Mouse (Mus musculus): ENCODE results near the gene Fgf18. TPM values are rescaled to one million over a fixed set of nuclear protein-coding genes. Genes with fewer than 3 reads are reported as not detected.

Fgf18 gene
- polyA plus RNA-seq, 1 experiment from 2014 or later = 3.6 TPM

GRCm38 (mm10) chr11:33162998-33163506 is 15.9 kb upstream of the Fgf18 start, which contains the start of gene Npm1:
Npm1 (minus strand) TSS chr11:33163206.
- Histone ChIP-seq H3K27me3 (0 out of 2 replicates have a peak, but pooled peaks cover 3% of the 10 kb centered on the region), H3K36me3 (peaks cover 28% of the 10 kb centered on the region), H3K4me3 (replicated peaks) (peak within 1 kb of the TSS; percentile 99), H3K27ac (peak within 1 kb of the TSS; percentile 94), H3K9ac (replicated peaks) (peak within 1 kb of the TSS; percentile 98), H3K4me2 (replicated peaks) (peak within 1 kb of the TSS; percentile 85), H3K9me3 (no peaks in the 10 kb centered on the region), H3K4me1 (replicated peaks) (peaks cover 17% of the 10 kb centered on the region)
- ATAC-seq = peak; percentile 97
- 5% methylated on average over 49 of the region's 49 CpGs for WGBS

- Histone ChIP-seq H3K4me2 (replicated peaks) (peak overlapping the region; percentile 85), H3K9me3 (no peaks in the 10 kb centered on the region), H3K4me3 (replicated peaks) (peak overlapping the region; percentile 99), H3K9ac (replicated peaks) (peak overlapping the region; percentile 98), H3K36me3 (peaks cover 34% of the 10 kb centered on the region), H3K4me1 (replicated peaks) (peaks cover 17% of the 10 kb centered on the region), H3K27me3 (0 out of 2 replicates have a peak, but pooled peaks cover 2% of the 10 kb centered on the region), H3K27ac (peak overlapping the region; percentile 91)
- WGBS = 3% methylated on average over 50 of the region's 53 CpGs
- ATAC-seq = peak; percentile 68
Observed at GRCm38 (mm10) chr11:33162211-33162997, 15.2 kb upstream of the Fgf18 start.

DNA sequence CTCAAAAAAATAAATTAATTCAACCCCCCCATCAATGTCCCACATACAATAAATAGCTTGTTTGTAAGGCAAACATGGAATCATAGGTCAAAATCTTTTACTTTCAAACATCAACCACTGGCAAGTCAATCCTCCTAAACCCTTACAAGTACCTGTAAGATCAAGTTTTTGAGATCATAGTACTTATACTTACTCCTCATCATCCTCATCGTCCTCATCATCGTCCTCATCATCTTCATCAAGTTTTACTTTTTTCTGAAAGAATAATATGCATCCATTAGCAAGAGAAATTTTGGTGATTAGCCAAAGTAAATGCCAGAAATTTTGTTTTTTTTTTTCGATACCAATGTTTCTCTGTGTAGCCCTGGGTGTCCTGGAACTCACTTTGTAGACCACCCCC is 12.5 kb upstream of the Fgf18 start:
- H3K4me3 ChIP-seq (replicated peaks) = no peak overlapping the region
- ATAC-seq = no peak
- peaks cover 17% of the 10 kb centered on the region for H3K4me1 ChIP-seq (replicated peaks)
- no peaks in the 10 kb centered on the region for H3K9me3 ChIP-seq
- H3K36me3 ChIP-seq = peaks cover 54% of the 10 kb centered on the region
- H3K9ac ChIP-seq (replicated peaks) = no peak overlapping the region
- H3K4me2 ChIP-seq (replicated peaks) = no peak overlapping the region
- H3K27ac ChIP-seq = no peak overlapping the region
- 95% methylated on average over 3 of the region's 3 CpGs for WGBS
- no peaks in the 10 kb centered on the region for H3K27me3 ChIP-seq

- Histone ChIP-seq H3K4me2 (replicated peaks) (no peak overlapping the region), H3K9me3 (no peaks in the 10 kb centered on the region), H3K4me1 (replicated peaks) (peaks cover 17% of the 10 kb centered on the region), H3K9ac (replicated peaks) (no peak overlapping the region), H3K27me3 (no peaks in the 10 kb centered on the region), H3K36me3 (peaks cover 65% of the 10 kb centered on the region), H3K27ac (no peak overlapping the region), H3K4me3 (replicated peaks) (no peak overlapping the region)
- WGBS = 86% methylated on average over 2 of the region's 2 CpGs
- no peak for ATAC-seq
Observed at GRCm38 (mm10) chr11:33157453-33158196, 10.4 kb upstream of the Fgf18 start.

DNA sequence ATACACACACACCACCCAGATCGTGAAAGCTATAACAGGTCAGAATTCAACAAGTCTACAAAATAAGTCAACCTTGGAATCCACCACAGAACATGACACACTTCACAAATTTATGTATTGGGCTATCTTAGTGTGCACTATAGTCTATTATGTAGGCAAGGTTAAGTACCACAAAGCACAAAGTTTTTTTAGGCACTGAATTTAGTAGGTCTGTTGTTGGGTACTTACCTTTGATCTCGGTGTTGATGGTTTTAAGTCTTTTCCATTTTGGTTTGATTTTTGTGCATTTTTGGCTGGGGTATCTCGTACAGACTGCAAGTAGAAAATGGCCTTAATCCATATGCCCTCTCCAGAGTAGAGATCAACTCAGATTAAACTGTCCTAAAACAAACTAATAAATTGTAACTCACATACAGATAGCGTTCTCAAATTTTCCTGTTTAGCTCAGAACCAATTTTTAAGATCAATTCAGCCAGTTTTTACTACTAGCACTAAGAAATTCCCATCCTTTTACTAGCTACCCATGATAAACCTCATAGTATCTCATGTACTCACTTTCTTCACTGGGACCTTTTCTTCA is 9.3 kb upstream of the Fgf18 start:
- Histone ChIP-seq H3K9ac (replicated peaks) (no peak overlapping the region), H3K4me1 (replicated peaks) (peaks cover 12% of the 10 kb centered on the region), H3K4me3 (replicated peaks) (no peak overlapping the region), H3K27me3 (no peaks in the 10 kb centered on the region), H3K36me3 (peaks cover 73% of the 10 kb centered on the region), H3K27ac (no peak overlapping the region), H3K9me3 (no peaks in the 10 kb centered on the region), H3K4me2 (replicated peaks) (no peak overlapping the region)
- WGBS = 84% methylated on average over 4 of the region's 4 CpGs
- ATAC-seq = no peak

GRCm38 (mm10) chr11:33154459-33154858 is 7.3 kb upstream of the Fgf18 start:
- no peaks in the 10 kb centered on the region for H3K9me3 ChIP-seq
- no peaks in the 10 kb centered on the region for H3K4me1 ChIP-seq (replicated peaks)
- H3K27ac ChIP-seq = no peak overlapping the region
- ATAC-seq = no peak
- no peaks in the 10 kb centered on the region for H3K27me3 ChIP-seq
- H3K4me2 ChIP-seq (replicated peaks) = no peak overlapping the region
- H3K9ac ChIP-seq (replicated peaks) = no peak overlapping the region
- 90% methylated on average over 3 of the region's 3 CpGs for WGBS
- peaks cover 73% of the 10 kb centered on the region for H3K36me3 ChIP-seq
- no peak overlapping the region for H3K4me3 ChIP-seq (replicated peaks)

- no peak overlapping the region for H3K9ac ChIP-seq (replicated peaks)
- WGBS = 92% methylated on average over 1 of the region's 1 CpGs
- H3K4me3 ChIP-seq (replicated peaks) = no peak overlapping the region
- peaks cover 66% of the 10 kb centered on the region for H3K36me3 ChIP-seq
- no peaks in the 10 kb centered on the region for H3K9me3 ChIP-seq
- no peaks in the 10 kb centered on the region for H3K27me3 ChIP-seq
- H3K4me2 ChIP-seq (replicated peaks) = no peak overlapping the region
- no peak overlapping the region for H3K27ac ChIP-seq
- peaks cover 6% of the 10 kb centered on the region for H3K4me1 ChIP-seq (replicated peaks)
- ATAC-seq = no peak
Observed at GRCm38 (mm10) chr11:33152997-33153396, 5.8 kb upstream of the Fgf18 start.

DNA sequence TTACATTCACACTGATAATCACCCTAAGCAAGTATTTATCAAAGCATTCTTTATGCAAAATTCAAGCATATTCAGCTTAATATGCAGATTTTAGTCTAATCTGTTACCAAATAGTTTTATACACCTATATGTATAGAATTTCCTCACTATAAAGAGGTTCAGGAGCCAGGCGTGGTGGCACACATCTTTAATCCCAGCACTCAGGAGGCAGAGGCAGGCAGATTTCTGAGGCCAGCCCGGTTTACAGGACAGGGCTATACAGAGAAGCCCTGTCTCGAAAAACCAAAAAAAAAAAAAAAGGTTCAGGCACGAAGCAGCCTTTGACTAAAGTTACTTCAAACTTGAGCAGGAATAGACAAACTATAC is 4.6 kb upstream of the Fgf18 start:
- Histone ChIP-seq H3K4me1 (replicated peaks) (peaks cover 12% of the 10 kb centered on the region), H3K9ac (replicated peaks) (no peak overlapping the region), H3K27ac (no peak overlapping the region), H3K27me3 (0 out of 2 replicates have a peak, but pooled peaks cover 2% of the 10 kb centered on the region), H3K36me3 (peaks cover 57% of the 10 kb centered on the region), H3K4me2 (replicated peaks) (no peak overlapping the region), H3K4me3 (replicated peaks) (no peak overlapping the region), H3K9me3 (no peaks in the 10 kb centered on the region)
- 83% methylated on average over 4 of the region's 4 CpGs for WGBS
- no peak for ATAC-seq

DNA sequence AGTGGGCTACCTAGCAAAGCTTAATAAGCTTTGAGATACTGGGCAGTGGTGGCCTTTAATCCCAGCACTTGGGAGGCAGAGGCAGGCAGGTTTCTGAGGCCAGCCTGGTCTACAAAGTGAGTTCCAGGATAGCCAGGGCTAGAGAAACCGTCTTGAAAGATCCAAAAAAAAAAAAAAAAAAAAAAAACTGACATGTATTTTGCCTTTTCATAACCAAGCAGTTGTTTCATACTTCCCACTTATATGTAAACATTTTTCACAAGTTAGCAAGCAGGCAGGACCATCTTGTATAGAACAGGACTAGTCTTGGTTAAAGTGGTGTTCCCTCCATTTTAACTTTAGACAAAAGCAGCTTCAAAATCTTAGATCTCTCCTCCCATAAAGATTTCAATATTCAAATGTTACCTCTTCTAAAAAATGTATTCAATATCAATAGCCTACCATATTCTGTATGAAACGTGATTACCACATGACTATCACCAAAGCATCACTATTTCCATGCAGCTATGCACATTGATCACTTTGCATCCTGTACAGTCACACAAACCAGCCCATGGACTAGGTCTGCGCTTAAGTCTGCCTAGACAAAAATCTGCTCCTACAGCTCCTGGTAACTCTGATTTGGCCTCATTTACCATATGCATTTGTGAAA is 4.1 kb upstream of the Fgf18 start:
- 67% methylated on average over 3 of the region's 3 CpGs for WGBS
- H3K27ac ChIP-seq = no peak overlapping the region
- H3K9me3 ChIP-seq = no peaks in the 10 kb centered on the region
- H3K9ac ChIP-seq (replicated peaks) = no peak overlapping the region
- no peak for ATAC-seq
- peaks cover 17% of the 10 kb centered on the region for H3K4me1 ChIP-seq (replicated peaks)
- H3K36me3 ChIP-seq = peaks cover 52% of the 10 kb centered on the region
- no peak overlapping the region for H3K4me3 ChIP-seq (replicated peaks)
- H3K4me2 ChIP-seq (replicated peaks) = no peak overlapping the region
- 0 out of 2 replicates have a peak, but pooled peaks cover 4% of the 10 kb centered on the region for H3K27me3 ChIP-seq

DNA sequence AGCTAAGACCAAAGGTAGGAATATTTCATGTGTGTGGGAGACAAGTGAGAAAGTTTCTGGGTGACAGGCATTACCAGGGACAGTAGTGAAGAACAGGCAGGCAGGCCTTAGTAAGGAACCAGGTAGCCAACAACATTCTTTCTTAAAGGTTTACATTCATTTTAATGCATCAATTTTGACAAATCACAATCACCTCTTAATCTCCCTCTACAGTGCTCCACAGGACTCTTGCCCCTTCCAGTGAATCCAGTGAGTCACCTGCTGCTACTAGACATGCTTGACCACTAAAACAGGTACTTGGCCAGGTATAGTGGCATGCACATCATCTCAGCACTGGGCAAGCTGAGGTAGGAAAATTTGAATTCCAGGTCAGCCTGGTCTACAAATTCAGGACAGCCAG is 3.2 kb upstream of the Fgf18 start:
- H3K9me3 ChIP-seq = no peaks in the 10 kb centered on the region
- H3K4me2 ChIP-seq (replicated peaks) = no peak overlapping the region
- H3K9ac ChIP-seq (replicated peaks) = no peak overlapping the region
- no peak overlapping the region for H3K4me3 ChIP-seq (replicated peaks)
- H3K36me3 ChIP-seq = peaks cover 46% of the 10 kb centered on the region
- H3K27ac ChIP-seq = no peak overlapping the region
- no peak for ATAC-seq
- H3K27me3 ChIP-seq = peaks cover 11% of the 10 kb centered on the region
- H3K4me1 ChIP-seq (replicated peaks) = peaks cover 26% of the 10 kb centered on the region

DNA sequence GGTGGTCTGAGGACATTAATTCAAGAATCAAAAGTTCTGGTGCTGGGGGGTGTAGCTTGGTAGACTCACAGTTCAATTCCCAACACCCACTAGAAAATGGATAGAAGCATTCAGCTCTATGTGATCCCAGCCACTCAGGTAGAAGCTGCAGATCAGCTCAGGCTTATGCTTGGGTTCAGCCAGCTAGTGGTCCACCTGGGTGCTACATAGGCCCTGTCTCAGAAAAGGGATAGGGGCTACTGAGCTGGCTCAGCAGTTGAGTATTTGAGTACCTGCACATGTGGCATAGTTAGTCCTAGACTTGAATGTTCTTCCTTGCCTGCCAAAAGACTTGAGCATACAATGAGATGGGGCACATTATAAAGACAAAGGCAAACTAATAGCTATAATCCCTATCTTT is 2.3 kb upstream of the Fgf18 start:
- Histone ChIP-seq H3K27me3 (peaks cover 20% of the 10 kb centered on the region), H3K9me3 (no peaks in the 10 kb centered on the region), H3K9ac (replicated peaks) (no peak overlapping the region), H3K27ac (no peak overlapping the region), H3K36me3 (peaks cover 40% of the 10 kb centered on the region), H3K4me2 (replicated peaks) (no peak overlapping the region), H3K4me1 (replicated peaks) (peaks cover 35% of the 10 kb centered on the region), H3K4me3 (replicated peaks) (no peak overlapping the region)
- ATAC-seq = no peak

DNA sequence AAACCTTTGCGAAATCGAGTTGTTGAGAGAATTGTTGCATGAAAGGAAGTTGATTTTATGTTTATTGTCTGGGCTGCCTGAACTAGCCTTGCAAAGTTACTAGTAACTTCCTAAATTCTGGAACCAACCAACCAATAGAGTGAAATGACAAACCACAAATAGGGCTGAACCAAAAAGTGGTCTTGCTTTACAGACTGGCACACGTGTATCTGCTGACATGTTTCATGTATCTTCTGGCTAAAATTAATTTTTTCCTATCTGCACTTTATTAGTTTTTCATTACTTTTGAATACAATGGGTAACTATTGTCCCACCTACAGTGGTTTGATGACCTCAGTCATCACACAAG is 1.9 kb upstream of the Fgf18 start:
- 24% methylated on average over 3 of the region's 3 CpGs for whole genome bisulfite sequencing
- Histone ChIP-seq H3K4me3 (replicated peaks) (no peak overlapping the region), H3K27me3 (peaks cover 24% of the 10 kb centered on the region), H3K27ac (no peak overlapping the region), H3K4me2 (replicated peaks) (no peak overlapping the region), H3K9ac (replicated peaks) (no peak overlapping the region), H3K4me1 (replicated peaks) (peaks cover 39% of the 10 kb centered on the region), H3K9me3 (no peaks in the 10 kb centered on the region), H3K36me3 (peaks cover 36% of the 10 kb centered on the region)
- no peak for ATAC-seq
